Mouse (Mus musculus): ENCODE measurements around the gene Gm45618.
"Not testable (repeated sequence)": the region's sequence is repeated elsewhere in the genome, so short reads cannot be mapped to it uniquely, and the experiment has no call there.

Gene Gm45618

GRCm38 (mm10) chr7:142120629-142121028 lies at the start of gene Gm45618:
Gene Gm45618 (minus strand): TSS chr7:142120729.
- DNase-seq (ENCODE audit: low spot score in 2 of 2): not testable (repeated sequence)

DNA sequence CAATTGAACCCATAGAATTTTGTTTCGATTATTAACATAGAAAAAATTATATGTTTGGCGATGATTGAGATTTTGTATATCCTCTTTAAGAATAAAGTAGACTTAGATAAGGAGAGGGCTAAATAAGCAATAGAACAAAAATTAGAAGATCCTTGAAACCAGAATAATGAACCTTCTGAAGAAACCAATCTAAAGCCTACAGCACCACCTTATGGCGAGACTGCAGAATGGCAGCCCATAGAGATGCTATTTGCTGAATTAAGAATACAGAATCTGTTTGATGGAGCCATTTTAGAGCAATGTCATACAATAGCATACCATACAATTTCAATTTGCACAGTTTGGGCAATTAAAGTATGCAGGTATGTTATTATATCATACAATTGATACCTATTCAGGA lies 49.3 kb upstream of the Gm45618 start:
- DNase-seq (ENCODE audit: low spot score in 2 of 2): no peak

DNA sequence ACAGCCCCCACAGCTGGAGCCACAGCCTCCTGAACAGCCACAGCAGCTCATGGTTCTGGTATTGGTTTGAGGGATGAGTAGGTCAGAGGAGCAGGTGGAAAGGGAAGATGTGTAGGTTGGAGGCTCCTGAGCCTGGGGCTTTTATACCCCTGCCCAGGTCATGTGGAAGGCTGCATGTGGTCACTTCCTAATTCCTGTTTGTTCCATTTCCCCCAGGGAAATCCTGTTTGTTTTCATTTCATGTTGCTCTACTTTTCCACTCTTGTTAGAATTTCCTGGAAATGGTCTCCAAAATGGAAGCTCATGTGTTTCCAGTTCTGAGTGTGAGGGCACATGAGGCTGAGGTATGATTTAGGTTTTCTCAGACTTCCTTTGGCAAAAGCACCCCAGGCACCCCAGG lies 45.1 kb upstream of the Gm45618 start, which contains the start of gene Gm4553:
Gene Gm4553 (minus strand): TSS at position 101 of the 400 bp plus-strand sequence.
- DNase-seq (ENCODE audit: low spot score in 2 of 2): not testable (repeated sequence)

GRCm38 (mm10) chr7:142159366-142159765 lies 38.8 kb upstream of the Gm45618 start:
- no peak for DNase-seq (ENCODE audit: low spot score in 2 of 2)

- not testable (repeated sequence) for DNase-seq (ENCODE audit: low spot score in 2 of 2)
Observed at GRCm38 (mm10) chr7:142157013-142157412, 36.5 kb upstream of the Gm45618 start, which contains the start of gene Gm29735. Gene Gm29735 (minus strand): TSS chr7:142157113.

GRCm38 (mm10) chr7:142155308-142155707 lies 34.8 kb upstream of the Gm45618 start:
- DNase-seq (ENCODE audit: low spot score in 2 of 2): no peak

DNA sequence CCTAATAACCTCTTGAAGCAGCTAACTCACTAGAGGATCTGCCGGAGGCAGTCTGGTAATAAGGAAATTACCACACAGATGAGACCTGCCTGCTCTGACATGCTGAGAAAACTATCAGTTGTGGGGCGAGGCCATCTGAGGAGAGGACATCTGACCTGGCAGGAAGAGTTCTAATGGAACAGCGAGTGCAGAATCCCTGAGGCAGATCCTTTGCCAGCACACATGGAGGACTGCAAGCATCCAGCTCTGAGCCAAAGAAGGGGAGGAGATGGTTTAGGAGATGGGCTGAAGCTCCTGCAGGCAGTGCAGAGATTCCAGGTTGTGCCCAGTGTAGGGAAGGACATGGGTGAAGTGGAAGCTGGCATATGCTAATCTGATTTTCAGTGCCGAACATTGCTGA lies 31.7 kb upstream of the Gm45618 start:
- DNase-seq (ENCODE audit: low spot score in 2 of 2): no peak

GRCm38 (mm10) chr7:142148633-142149032 lies 28.1 kb upstream of the Gm45618 start:
- no peak for DNase-seq (ENCODE audit: low spot score in 2 of 2)

DNA sequence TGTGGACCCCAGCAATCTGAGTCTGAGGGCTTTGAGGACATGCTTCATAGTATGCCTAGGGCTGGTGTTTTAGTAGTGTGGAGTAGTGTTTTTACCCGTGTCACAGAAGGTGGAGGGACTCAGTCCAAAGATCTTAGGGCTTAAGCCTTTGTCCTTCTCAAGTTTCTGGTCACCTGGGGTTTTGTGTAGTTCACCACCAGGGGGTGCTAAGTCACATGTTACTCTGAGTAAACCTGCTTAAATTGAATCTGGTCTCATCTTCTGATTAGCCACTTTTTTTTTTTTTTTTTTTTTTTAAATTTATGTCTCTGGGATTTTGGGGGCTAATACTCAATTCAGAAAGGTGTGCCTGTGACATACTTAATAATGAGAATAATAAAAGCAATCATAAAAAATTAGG lies 25.5 kb upstream of the Gm45618 start:
- peak; percentile 6 to 11 for DNase-seq (ENCODE audit: low spot score in 2 of 2)

DNA sequence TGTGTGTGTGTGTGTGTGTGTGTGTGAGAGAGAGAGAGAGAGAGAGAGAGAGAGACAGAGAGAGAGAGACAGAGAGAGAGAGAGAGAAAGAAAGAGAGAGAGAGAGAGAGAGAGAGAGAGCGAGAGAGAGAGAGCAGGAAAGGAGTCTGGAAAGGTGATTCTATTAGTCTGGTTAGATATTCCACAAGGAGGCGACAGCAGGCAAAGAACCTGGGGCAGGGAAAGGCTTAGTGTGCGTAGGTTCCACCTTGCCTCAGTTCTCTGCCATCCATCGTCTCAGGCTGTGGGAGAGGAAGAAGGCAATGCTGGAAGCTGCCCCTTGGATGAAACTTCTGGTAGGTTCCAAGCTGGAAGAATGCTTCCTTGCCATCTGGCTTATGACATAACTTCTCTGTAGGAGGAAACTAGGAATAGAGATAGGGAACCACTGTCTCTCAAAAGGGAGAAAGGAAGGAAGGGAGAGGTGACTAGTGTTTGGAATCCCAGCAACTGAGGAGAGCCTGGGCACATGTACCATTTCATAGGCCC lies 24.9 kb upstream of the Gm45618 start:
- no peak for DNase-seq (ENCODE audit: low spot score in 2 of 2)

GRCm38 (mm10) chr7:142144507-142144906 lies 24.0 kb upstream of the Gm45618 start, which contains the start of gene Gm45337:
Gene Gm45337 (minus strand): TSS chr7:142144607.
- DNase-seq (ENCODE audit: low spot score in 2 of 2): no peak

GRCm38 (mm10) chr7:142143506-142144010 lies 23.0 kb upstream of the Gm45618 start:
- DNase-seq (ENCODE audit: low spot score in 2 of 2): not testable (repeated sequence)

GRCm38 (mm10) chr7:142140696-142141095 lies 20.2 kb upstream of the Gm45618 start:
- no peak for DNase-seq (ENCODE audit: low spot score in 2 of 2)

GRCm38 (mm10) chr7:142135934-142136333 lies 15.4 kb upstream of the Gm45618 start, which contains the start of gene Gm39115:
Gene Gm39115 (minus strand): TSS chr7:142136034.
- not testable (repeated sequence) for DNase-seq (ENCODE audit: low spot score in 2 of 2)

DNA sequence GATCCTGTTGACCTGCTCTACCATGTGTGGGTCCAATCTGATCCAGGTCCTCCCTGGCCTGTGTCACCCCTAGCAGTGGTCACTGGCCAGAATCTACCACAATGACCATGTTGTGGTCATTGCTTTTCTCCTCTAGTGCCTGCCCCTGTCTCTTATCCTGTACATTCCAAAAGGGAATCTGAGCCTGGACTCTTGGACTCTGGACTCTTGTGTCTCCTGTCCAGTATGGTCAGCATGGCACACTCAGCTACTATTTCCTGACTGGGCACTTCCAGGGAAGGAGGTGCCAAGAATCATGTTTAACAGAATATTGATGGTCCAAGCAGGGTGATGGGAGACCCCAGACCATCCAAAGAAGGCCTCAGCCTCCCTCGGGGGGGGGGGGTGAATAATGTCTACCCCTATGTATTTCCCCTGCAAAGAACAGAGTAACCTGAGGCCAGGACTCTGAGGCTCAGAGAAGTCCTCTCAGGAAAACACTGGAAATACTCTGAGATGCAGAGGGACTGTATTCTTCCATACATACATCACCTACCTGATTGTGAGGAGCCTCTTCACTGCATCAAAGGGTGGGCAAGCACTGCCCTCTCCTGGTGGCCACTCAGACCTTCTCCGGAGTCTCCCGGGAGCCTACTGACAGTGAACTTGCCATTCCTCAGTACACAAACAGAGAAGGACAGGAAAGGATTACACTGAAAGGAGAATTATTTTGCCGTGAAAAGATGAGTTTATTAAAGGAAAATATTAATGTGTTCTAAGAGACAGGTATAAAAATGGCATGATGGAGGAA lies 13.9 kb upstream of the Gm45618 start:
- no peak for DNase-seq (ENCODE audit: low spot score in 2 of 2)

DNA sequence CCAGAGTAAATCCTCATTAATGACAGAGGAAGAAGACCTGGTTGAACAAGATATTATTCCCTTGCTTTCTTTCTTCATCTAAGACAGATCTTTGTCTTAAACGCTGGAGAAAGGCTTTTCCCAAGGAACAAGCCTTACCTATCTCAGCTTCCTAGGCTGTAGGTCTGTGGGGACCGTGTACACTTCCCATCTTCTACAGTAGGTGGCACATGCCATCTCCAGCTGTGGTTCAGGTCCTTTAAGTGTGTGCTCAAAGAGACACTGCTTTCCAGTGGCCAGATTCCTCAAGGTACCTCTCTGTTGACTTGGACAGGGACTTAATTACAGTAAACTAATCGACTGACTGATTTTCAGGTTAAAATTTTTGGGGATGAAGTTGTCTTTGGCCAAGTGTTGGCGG lies 8.3 kb upstream of the Gm45618 start:
- no peak for DNase-seq (ENCODE audit: low spot score in 2 of 2)

GRCm38 (mm10) chr7:142119632-142120031 lies 897 bp downstream of the Gm45618 start:
- DNase-seq (ENCODE audit: low spot score in 2 of 2): no peak

DNA sequence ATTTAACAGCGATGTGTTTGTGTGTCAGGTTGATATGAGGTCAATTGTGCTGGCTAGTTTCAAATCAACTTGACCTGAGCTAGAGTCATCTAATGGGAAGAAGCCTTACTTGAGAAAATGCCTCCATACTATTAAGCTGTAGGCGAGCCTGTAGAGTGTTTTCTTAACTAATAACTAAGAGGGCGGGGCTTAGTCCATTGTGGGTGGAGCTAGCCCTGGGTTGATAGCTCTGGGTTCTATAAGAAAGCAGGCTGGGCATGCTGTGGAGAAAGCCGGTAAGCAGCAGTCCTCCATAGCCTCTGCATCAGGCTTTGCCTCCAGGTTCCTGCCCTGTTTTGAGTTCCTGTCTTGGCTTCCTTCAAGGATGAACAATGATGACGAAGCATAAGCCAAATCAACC lies 15.8 kb downstream of the Gm45618 start:
- no peak for DNase-seq (ENCODE audit: low spot score in 2 of 2)

DNA sequence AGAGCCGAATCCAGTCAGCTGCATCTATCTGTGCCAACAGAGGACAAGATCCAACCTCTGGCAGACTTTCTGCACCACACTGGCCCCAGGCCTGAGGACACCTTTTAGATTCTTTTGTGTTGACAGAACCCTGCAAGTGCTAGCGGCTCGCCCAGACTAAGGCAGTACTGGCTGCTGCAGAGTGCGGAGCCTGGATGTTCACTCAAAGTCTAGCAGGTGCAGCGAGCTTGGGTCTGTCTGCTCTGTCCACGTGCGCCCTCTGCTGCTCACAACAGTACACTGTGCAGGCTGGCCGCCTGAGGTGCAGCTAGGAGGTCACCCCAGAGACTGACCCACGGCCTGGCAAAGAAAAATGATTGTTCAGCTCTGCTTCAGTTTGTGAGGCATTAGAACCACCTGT lies 22.8 kb downstream of the Gm45618 start:
- peak; percentile 63 to 82 for DNase-seq (ENCODE audit: low spot score in 2 of 2)

- no peak for DNase-seq (ENCODE audit: low spot score in 2 of 2)
Observed at GRCm38 (mm10) chr7:142096701-142097100, 23.8 kb downstream of the Gm45618 start.

DNA sequence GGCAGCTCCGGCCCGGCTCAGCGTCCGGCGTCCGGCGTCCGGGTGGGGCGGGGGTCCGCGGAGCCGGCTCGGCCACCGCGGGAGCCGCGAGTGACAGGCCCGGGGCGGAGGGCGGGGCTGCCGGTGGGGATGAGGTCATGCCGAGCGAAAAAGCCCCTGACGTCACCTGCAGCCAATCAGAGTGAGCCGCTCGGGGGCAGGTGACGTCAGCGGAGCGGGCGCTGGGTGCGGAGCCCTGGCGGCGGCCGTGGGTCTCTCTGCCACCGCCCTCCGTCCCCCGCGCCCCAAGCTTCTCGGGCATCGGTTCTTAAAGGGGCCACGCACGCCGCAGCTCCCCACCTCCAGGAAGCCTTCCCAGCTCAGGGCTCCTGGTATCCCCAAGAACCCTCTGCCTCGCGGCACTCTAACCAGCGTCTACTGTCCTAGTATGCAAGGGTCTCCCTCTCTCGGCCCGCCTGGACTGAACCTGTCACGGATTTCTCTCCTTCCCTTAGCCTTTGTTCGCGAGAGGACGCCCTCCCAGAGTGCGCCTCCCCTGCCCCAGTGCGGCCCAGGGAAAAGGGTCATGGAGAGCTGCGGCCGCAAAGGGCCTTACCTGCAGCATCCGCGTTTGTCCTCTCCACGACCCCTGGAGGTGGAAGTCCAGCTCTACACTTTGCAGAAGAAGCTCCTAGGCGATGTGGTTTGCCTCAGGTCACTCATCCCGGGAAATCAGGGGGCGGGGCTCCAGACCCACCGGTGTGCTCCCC lies 25.2 kb downstream of the Gm45618 start, which contains the start of gene Dusp8:
Gene Dusp8 (minus strand): TSS at position 661 of the 749 bp plus-strand sequence.
- peak; percentile 72 to 82 for DNase-seq (ENCODE audit: low spot score in 2 of 2)

All from urinary bladder, postnatal 36 days (tissue).